Mouse (Mus musculus) stomach, embryonic 16.5 days (tissue): ENCODE measurements around the gene Qdpr. TPM values are rescaled to one million over a fixed set of nuclear protein-coding genes. Genes with fewer than 3 reads are reported as not detected.

ENCODE experiments used
- ATAC-seq: fragments of 200-750 bp; cut with Nextera tagmentation; 2 replicates; pipeline ENCODE4 v1.8.0; 2017; ENCODE audit warnings: moderate number of reproducible peaks, moderate TSS enrichment; ENCODE audit not compliant: insufficient read depth, low FRiP score
- H3K27ac ChIP-seq: fragments of 300-500 bp; sonication (generic); 2 replicates; pipeline ENCODE4 v1.5.1; 2014; ENCODE audit warnings: low read length
- H3K27me3 ChIP-seq: fragments of 300-500 bp; sonication (generic); 2 replicates; pipeline ENCODE4 v1.6.1; 2014; ENCODE audit warnings: low read length, control low read depth, mixed read lengths; ENCODE audit not compliant: control insufficient read depth, insufficient read depth
- H3K36me3 ChIP-seq: fragments of 300-500 bp; sonication (generic); 2 replicates; pipeline ENCODE4 v1.6.1; 2014; ENCODE audit warnings: low read length; ENCODE audit not compliant: control insufficient read depth, insufficient read depth
- H3K4me1 ChIP-seq: fragments of 300-500 bp; sonication (generic); 2 replicates; pipeline ENCODE4 v1.6.1; 2014; ENCODE audit warnings: low read length, control low read depth, mixed read lengths; ENCODE audit not compliant: control insufficient read depth, insufficient read depth
- H3K4me2 ChIP-seq: fragments of 300-500 bp; sonication (generic); 2 replicates; pipeline ENCODE4 v1.6.1; 2014; ENCODE audit warnings: low read depth, low read length, mixed read lengths
- H3K4me3 ChIP-seq: fragments of 300-500 bp; sonication (generic); replicated peaks from 2 replicates; pipeline ENCODE4 v1.5.1; 2014; ENCODE audit warnings: mild to moderate bottlenecking, low read length
- H3K9ac ChIP-seq: fragments of 300-500 bp; sonication (generic); 2 replicates; pipeline ENCODE4 v1.6.1; 2014; ENCODE audit warnings: low read length
- H3K9me3 ChIP-seq: fragments of 300-500 bp; sonication (generic); replicated peaks from 2 replicates; pipeline ENCODE4 v1.6.1; 2016; ENCODE audit warnings: low read length, control low read depth; ENCODE audit not compliant: control insufficient read depth
- WGBS: fragments of 180-500 bp; shearing (Covaris S2); extraction: QIAGEN DNeasy Blood & Tissue Kit; methylation state at CpG from one replicate; pipeline ENCODE4 v1.1.7; 2014; 5-methylcytosine and 5-hydroxymethylcytosine counted together
- polyA plus RNA-seq: library from polyadenylated mRNA; unstranded; fragments of >200 nt; fragmentation: Nextera tagmentation; extraction: Ambion mirVana; gene quantifications from 2 replicates; pipeline ENCODE4 v1.2.1, GENCODE M21; 2015

The Qdpr gene
- polyA plus RNA-seq, 1 experiment from 2014 or later, result 145 TPM

DNA sequence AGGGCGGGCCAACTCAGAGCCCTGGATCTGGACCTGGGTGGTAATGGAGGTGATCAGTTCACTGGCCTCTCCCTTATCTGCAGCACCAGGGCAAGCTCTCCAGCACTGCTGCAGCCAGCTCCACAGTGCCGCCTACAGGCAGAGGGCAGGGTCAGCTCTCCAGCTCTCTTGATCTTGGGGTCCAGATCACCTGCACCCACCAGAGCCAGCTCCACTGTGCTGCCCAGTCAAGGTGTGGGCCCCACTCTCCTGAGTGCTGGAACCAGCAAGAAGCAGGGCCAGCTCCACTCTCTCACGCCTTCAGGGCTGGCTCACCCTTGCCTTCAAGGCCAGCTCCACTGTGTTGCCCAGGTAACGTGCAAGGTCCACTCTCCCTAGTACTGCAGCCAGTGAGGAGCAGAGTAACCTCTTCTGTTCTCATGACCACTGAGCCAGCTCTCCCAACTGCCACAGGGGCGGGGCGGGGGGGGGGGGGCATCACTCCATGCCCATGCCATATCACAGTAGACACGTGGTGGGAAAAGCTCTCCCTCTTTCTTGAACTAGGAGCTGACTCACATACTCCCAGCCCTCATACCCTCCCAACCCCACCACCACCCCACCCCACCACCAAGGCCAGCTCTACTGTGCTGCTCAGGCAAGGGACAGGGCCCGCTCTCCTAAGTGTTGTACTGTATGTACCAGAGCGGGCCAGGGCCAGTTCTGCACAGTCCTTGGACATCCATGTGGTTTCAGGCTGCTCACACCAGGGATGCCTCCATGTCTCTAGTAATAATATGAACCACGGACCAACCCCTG, 30.0 kb downstream of the Qdpr start:
- H3K4me2 ChIP-seq, result no peak overlapping the region
- no peaks in the 10 kb centered on the region for H3K9me3 ChIP-seq
- no peaks in the 10 kb centered on the region for H3K36me3 ChIP-seq
- peak; percentile 63 for ATAC-seq
- no peaks in the 10 kb centered on the region for H3K4me1 ChIP-seq
- WGBS, result 73% methylated on average over 10 of the region's 10 CpGs
- H3K27me3 ChIP-seq, result no peaks in the 10 kb centered on the region
- no peak overlapping the region for H3K9ac ChIP-seq
- H3K27ac ChIP-seq, result no peak overlapping the region
- H3K4me3 ChIP-seq, result no peak overlapping the region

DNA sequence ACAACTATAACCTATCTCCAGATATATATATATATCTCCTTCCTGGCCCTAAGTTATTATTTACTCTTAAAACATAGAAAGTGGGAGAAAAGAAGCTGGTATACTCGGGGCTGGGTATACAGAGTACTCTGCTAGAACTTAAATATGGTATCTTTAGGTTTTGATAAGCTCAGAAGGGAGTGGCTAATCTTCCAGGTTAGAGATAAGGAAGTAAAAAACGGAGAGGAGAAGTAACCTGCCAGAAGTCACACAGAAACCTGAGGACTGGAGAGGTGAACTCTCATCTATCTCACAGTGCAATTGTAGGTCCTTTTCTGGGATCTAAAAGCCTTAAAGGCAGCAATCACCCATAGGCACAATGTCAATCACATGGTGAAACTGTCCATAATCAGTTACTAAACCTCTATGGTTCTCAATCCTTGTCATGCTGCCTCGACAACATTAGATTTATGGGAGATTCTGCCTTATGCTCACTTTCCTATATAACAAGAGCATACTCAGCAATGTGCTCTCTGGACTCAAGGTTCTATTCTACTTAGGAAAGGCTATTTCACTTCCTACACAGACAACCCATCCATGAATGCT, 32.1 kb downstream of the Qdpr start:
- no peak overlapping the region for H3K9ac ChIP-seq
- no peak overlapping the region for H3K4me3 ChIP-seq
- WGBS, result 63% methylated on average over 3 of the region's 3 CpGs
- no peaks in the 10 kb centered on the region for H3K27me3 ChIP-seq
- no peaks in the 10 kb centered on the region for H3K36me3 ChIP-seq
- no peaks in the 10 kb centered on the region for H3K4me1 ChIP-seq
- no peak overlapping the region for H3K4me2 ChIP-seq
- H3K9me3 ChIP-seq, result no peaks in the 10 kb centered on the region
- no peak overlapping the region for H3K27ac ChIP-seq
- no peak for ATAC-seq

DNA sequence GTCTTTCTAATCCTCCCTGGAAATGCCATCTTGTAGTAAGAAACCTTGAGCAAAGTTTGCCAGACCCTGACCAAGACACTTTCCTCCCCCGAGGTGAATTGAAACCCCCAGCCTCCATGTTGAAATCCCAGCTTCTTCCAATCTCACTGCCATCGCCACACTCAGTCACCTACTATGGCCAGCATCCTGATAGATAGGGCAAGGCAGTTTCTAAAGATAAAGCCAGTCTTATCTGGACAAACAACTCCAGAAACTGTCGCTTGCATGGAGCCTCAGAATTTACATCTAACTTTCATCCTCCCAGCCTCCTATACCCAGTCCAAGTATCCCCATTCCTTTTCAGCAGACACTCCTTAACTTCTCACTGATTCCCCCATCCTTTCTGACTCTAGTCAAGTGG, 33.6 kb downstream of the Qdpr start:
- no peaks in the 10 kb centered on the region for H3K4me1 ChIP-seq

DNA sequence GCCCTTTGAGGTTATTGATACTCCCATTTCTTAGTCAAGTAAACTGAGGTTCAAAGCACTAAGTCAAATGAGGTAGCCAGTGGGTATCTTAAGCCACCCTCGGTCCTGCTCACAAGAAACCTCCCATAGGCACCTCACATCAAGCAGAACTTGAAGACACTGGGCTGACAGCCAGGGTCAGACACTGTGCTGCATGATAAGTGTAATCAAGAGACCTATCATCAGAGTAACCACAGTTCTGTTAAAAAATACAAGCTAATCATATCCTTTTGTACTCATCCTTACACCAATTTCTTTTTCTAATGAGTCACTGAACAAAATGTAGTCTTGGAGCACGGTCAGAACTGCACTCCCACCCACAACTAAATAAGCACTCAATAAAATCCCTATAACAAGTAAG, 43.9 kb downstream of the Qdpr start:
- no peak overlapping the region for H3K9ac ChIP-seq
- no peaks in the 10 kb centered on the region for H3K4me1 ChIP-seq
- WGBS, result 70% methylated on average over 2 of the region's 2 CpGs
- H3K36me3 ChIP-seq, result no peaks in the 10 kb centered on the region
- ATAC-seq, result no peak
- H3K27ac ChIP-seq, result no peak overlapping the region
- no peaks in the 10 kb centered on the region for H3K27me3 ChIP-seq
- H3K9me3 ChIP-seq, result no peaks in the 10 kb centered on the region
- H3K4me3 ChIP-seq, result no peak overlapping the region
- no peak overlapping the region for H3K4me2 ChIP-seq

More for the DNA sequence above, 33.6 kb downstream of the Qdpr start:
- H3K9ac ChIP-seq, result no peak overlapping the region
- H3K36me3 ChIP-seq, result no peaks in the 10 kb centered on the region
- no peaks in the 10 kb centered on the region for H3K27me3 ChIP-seq
- no peak overlapping the region for H3K4me3 ChIP-seq
- ATAC-seq, result no peak
- no peak overlapping the region for H3K27ac ChIP-seq
- no peaks in the 10 kb centered on the region for H3K9me3 ChIP-seq
- no peak overlapping the region for H3K4me2 ChIP-seq
- WGBS, result 83% methylated on average over 3 of the region's 3 CpGs

DNA sequence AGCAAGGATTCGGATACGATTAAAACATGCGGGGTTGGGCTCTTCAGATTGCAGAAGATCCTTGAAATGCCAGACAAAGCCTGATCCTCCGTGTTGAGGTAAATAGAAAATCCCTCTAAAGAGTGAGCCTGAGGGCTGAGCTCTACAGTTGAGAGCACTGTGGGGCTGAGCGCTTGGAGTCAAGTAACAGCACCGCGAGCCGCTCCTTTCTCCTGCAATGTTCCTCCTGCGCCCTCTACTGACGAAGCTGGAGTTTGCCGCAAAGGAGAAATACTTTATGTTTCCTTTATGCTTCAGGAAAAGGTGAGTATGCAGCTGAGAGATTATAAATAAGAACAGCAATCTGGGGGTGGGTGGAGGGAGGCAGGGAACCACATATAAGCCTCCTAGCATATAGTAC, 47.4 kb downstream of the Qdpr start:
- Histone ChIP-seq H3K4me1 (no peaks in the 10 kb centered on the region), H3K27me3 (no peaks in the 10 kb centered on the region), H3K9ac (no peak overlapping the region), H3K36me3 (no peaks in the 10 kb centered on the region), H3K27ac (no peak overlapping the region), H3K4me3 (no peak overlapping the region), H3K4me2 (no peak overlapping the region), H3K9me3 (no peaks in the 10 kb centered on the region)
- WGBS, result 17% methylated on average over 11 of the region's 11 CpGs
- no peak for ATAC-seq

DNA sequence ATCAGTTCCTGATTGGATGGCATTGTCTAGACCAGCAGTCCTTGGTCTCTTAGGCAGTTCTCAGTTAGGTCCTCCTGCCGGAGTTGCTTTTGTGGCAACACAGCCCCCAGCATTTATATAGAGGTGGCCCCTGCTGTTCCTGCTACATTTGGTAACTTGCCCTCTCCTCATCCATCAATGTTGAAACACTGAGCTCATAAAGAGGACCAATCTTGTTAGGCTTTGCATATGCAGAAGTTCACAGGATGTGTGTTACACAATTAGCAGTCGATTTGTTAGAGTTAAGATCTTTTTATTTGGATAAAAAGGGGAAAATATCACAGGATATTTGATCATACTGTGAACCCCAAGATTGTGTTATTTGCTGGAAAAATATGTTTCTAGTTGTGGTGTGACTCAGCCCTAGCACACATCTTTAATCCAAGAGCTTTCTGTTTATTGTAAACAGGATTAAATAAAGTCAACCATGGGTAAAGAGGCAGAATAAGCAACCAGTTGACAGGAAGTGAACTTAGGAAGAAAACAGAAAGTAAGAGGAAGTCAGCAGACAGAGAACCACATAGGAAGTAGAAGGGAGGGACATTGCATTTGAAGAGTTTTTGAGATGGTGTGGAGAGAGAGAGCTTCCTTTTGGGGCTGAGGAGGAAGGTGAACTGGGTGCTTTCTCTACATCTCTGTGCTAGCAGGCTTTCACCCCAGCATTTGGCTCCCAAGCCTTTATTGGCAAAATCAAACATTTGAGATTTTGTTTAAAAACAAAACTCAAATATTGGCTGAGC, 65.8 kb downstream of the Qdpr start:
- Histone ChIP-seq H3K4me2 (no peak overlapping the region), H3K27ac (no peak overlapping the region), H3K9ac (no peak overlapping the region), H3K36me3 (no peaks in the 10 kb centered on the region), H3K4me3 (no peak overlapping the region), H3K27me3 (no peaks in the 10 kb centered on the region), H3K4me1 (no peaks in the 10 kb centered on the region), H3K9me3 (no peaks in the 10 kb centered on the region)
- ATAC-seq, result no peak
- 60% methylated on average over 2 of the region's 2 CpGs for WGBS

Other genes with a start within 250 kb of the Qdpr start
- not detected in 2 replicates for gene Clrn2, start 3.5 kb upstream of the Qdpr start, polyA plus RNA-seq
- 86.7 and 88.2 TPM in 2 replicates for gene Lap3, start 43.1 kb upstream of the Qdpr start, polyA plus RNA-seq
- gene Med28, start 70.0 kb upstream of the Qdpr start, polyA plus RNA-seq, result 186 and 194 TPM in 2 replicates
- 2.8 and 3.1 TPM in 2 replicates for gene Fam184b, start 189.4 kb upstream of the Qdpr start, polyA plus RNA-seq
- 41.2 and 44.2 TPM in 2 replicates for gene Ncapg, start 219.7 kb upstream of the Qdpr start, polyA plus RNA-seq